Mouse (Mus musculus): Measurements from ENCODE around the gene Morn3. TPM values are rescaled to one million over a fixed set of nuclear protein-coding genes. Genes with fewer than 3 reads are reported as not detected.

Morn3 gene
- polyA plus RNA-seq (2012; rRNA removed), result not detected in 2 replicates
- polyA plus RNA-seq (2014; fragmentation: Nextera tagmentation; extraction: Ambion mirVana), result not detected in 2 replicates

GRCm38 (mm10) chr5:123046916-123047315 lies at the start of gene Morn3:
Gene Morn3, minus strand, starts transcription at chr5:123047016.
- Histone ChIP-seq H3K36me3 (ENCODE audit: control insufficient read depth, insufficient read depth, low read length) (no peaks in the 10 kb centered on the region), H3K27ac (replicated peaks; ENCODE audit: low read depth, low read length) (no peak within 1 kb of the TSS), H3K4me3 (replicated peaks; ENCODE audit: low read length) (no peak within 1 kb of the TSS), H3K9me3 (ENCODE audit: control insufficient read depth, low read length) (no peaks in the 10 kb centered on the region), H3K4me2 (replicated peaks; ENCODE audit: low read depth, low read length, severe bottlenecking) (no peak within 1 kb of the TSS), H3K27me3 (ENCODE audit: control insufficient read depth, insufficient read depth, low read length) (no peaks in the 10 kb centered on the region), H3K9ac (ENCODE audit: low read depth, low read length, severe bottlenecking) (no peak within 1 kb of the TSS), H3K4me1 (ENCODE audit: control insufficient read depth, insufficient read depth, low read length) (peaks cover 9% of the 10 kb centered on the region; the same call in 1 of the 2 replicates)
- no peak for TF ChIP-seq POLR2A (IDR thresholded peaks at IDR 0.05; ENCODE audit: borderline replicate concordance, extremely low read depth, insufficient read depth, insufficient read length)
- 79% methylated on average over 3 of the region's 3 CpGs for WGBS
- no peak for DNase-seq (ENCODE audit: low spot score)
- ATAC-seq (ENCODE audit: low FRiP score, low read depth), result no peak

- Histone ChIP-seq H3K27me3 (ENCODE audit: control insufficient read depth, insufficient read depth, low read length) (no peaks in the 10 kb centered on the region), H3K4me1 (ENCODE audit: control insufficient read depth, insufficient read depth, low read length) (no peaks in the 10 kb centered on the region), H3K4me2 (replicated peaks; ENCODE audit: low read depth, low read length, severe bottlenecking) (no peak overlapping the region), H3K9me3 (ENCODE audit: control insufficient read depth, low read length) (no peaks in the 10 kb centered on the region), H3K27ac (replicated peaks; ENCODE audit: low read depth, low read length) (no peak overlapping the region), H3K36me3 (ENCODE audit: control insufficient read depth, insufficient read depth, low read length) (peaks cover 7% of the 10 kb centered on the region; the same call in 1 of the 2 replicates), H3K4me3 (replicated peaks; ENCODE audit: low read length) (no peak overlapping the region), H3K9ac (ENCODE audit: low read depth, low read length, severe bottlenecking) (no peak overlapping the region)
- DNase-seq (ENCODE audit: low spot score) (no peak), ATAC-seq (ENCODE audit: low FRiP score, low read depth) (no peak)
- TF ChIP-seq POLR2A (IDR thresholded peaks at IDR 0.05; ENCODE audit: borderline replicate concordance, extremely low read depth, insufficient read depth, insufficient read length), result no peak
- WGBS, result 97% methylated on average over 8 of the region's 8 CpGs
Measured at GRCm38 (mm10) chr5:123096299-123096698, 49.5 kb upstream of the Morn3 start.

- Histone ChIP-seq H3K27ac (replicated peaks; ENCODE audit: low read depth, low read length) (no peak overlapping the region), H3K27me3 (ENCODE audit: control insufficient read depth, insufficient read depth, low read length) (no peaks in the 10 kb centered on the region), H3K9me3 (ENCODE audit: control insufficient read depth, low read length) (no peaks in the 10 kb centered on the region), H3K4me1 (ENCODE audit: control insufficient read depth, insufficient read depth, low read length) (no peaks in the 10 kb centered on the region), H3K4me3 (replicated peaks; ENCODE audit: low read length) (no peak overlapping the region), H3K9ac (ENCODE audit: low read depth, low read length, severe bottlenecking) (no peak overlapping the region), H3K36me3 (ENCODE audit: control insufficient read depth, insufficient read depth, low read length) (peaks cover 4% of the 10 kb centered on the region; the same call in 1 of the 2 replicates), H3K4me2 (replicated peaks; ENCODE audit: low read depth, low read length, severe bottlenecking) (no peak overlapping the region)
- no peak for DNase-seq (ENCODE audit: low spot score)
- no peak for ATAC-seq (ENCODE audit: low FRiP score, low read depth)
- WGBS, result 77% methylated on average over 25 of the region's 25 CpGs
- no peak for TF ChIP-seq POLR2A (IDR thresholded peaks at IDR 0.05; ENCODE audit: borderline replicate concordance, extremely low read depth, insufficient read depth, insufficient read length)
Measured at GRCm38 (mm10) chr5:123094238-123094991, 47.6 kb upstream of the Morn3 start.

GRCm38 (mm10) chr5:123093077-123093633 lies 46.3 kb upstream of the Morn3 start:
- H3K9ac ChIP-seq (ENCODE audit: low read depth, low read length, severe bottlenecking), result no peak overlapping the region
- H3K4me3 ChIP-seq (replicated peaks; ENCODE audit: low read length), result no peak overlapping the region
- ATAC-seq (ENCODE audit: low FRiP score, low read depth) (no peak), DNase-seq (ENCODE audit: low spot score) (no peak)
- no peak overlapping the region for H3K27ac ChIP-seq (replicated peaks; ENCODE audit: low read depth, low read length)
- TF ChIP-seq POLR2A (IDR thresholded peaks at IDR 0.05; ENCODE audit: borderline replicate concordance, extremely low read depth, insufficient read depth, insufficient read length), result no peak
- H3K9me3 ChIP-seq (ENCODE audit: control insufficient read depth, low read length), result no peaks in the 10 kb centered on the region
- no peaks in the 10 kb centered on the region for H3K36me3 ChIP-seq (ENCODE audit: control insufficient read depth, insufficient read depth, low read length)
- no peaks in the 10 kb centered on the region for H3K4me1 ChIP-seq (ENCODE audit: control insufficient read depth, insufficient read depth, low read length)
- 73% methylated on average over 14 of the region's 14 CpGs for WGBS
- H3K4me2 ChIP-seq (replicated peaks; ENCODE audit: low read depth, low read length, severe bottlenecking), result no peak overlapping the region
- H3K27me3 ChIP-seq (ENCODE audit: control insufficient read depth, insufficient read depth, low read length), result no peaks in the 10 kb centered on the region

GRCm38 (mm10) chr5:123090560-123091306 lies 43.9 kb upstream of the Morn3 start:
- Histone ChIP-seq H3K27ac (replicated peaks; ENCODE audit: low read depth, low read length) (no peak overlapping the region), H3K27me3 (ENCODE audit: control insufficient read depth, insufficient read depth, low read length) (no peaks in the 10 kb centered on the region), H3K4me2 (replicated peaks; ENCODE audit: low read depth, low read length, severe bottlenecking) (no peak overlapping the region), H3K9ac (ENCODE audit: low read depth, low read length, severe bottlenecking) (no peak overlapping the region), H3K36me3 (ENCODE audit: control insufficient read depth, insufficient read depth, low read length) (no peaks in the 10 kb centered on the region), H3K4me3 (replicated peaks; ENCODE audit: low read length) (no peak overlapping the region), H3K9me3 (ENCODE audit: control insufficient read depth, low read length) (no peaks in the 10 kb centered on the region), H3K4me1 (ENCODE audit: control insufficient read depth, insufficient read depth, low read length) (no peaks in the 10 kb centered on the region)
- DNase-seq (ENCODE audit: low spot score) (no peak), ATAC-seq (ENCODE audit: low FRiP score, low read depth) (no peak)
- 88% methylated on average over 10 of the region's 10 CpGs for WGBS
- TF ChIP-seq POLR2A (IDR thresholded peaks at IDR 0.05; ENCODE audit: borderline replicate concordance, extremely low read depth, insufficient read depth, insufficient read length), result no peak
